Mouse (Mus musculus): Measurements from ENCODE around the gene Cyp1a2.

DNA sequence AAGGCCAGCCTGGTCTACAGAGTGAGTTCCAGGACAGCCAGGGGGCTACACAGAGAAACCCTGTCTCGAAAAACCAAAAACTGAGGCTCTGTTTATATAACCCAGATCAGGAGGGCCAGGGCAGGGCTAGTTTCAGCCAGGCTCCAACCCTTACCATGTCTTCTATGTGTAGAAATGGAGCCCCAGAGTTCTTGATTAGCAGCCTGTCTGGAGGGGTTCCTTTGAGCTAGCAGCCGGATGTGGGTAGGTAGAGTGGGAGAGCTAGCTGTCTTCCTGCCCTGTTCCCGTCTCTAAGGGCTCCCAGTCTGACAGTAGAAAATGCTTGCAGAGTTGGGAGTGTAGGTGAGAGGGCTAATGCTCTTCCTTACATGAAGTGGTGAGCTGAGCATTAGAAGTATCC lies 16.4 kb downstream of the Cyp1a2 start:
- TF ChIP-seq POLR2A (IDR thresholded peaks at IDR 0.05; ENCODE audit: low read depth, low read length), result no peak
- TF ChIP-seq CTCF (IDR thresholded peaks at IDR 0.05; ENCODE audit: extremely low read depth, insufficient read depth, insufficient read length, insufficient replicate concordance), result no peak
